Mouse (Mus musculus) left cerebral cortex, postnatal 4 days (tissue): ENCODE measurements around the gene Acad12. TPM values are rescaled to one million over a fixed set of nuclear protein-coding genes. Genes with fewer than 3 reads are reported as not detected.

Source experiments
- DNase-seq: peaks from one replicate; pipeline ENCODE4 v3.0.0-alpha.2; 2022
- intact Hi-C: fragments of 180-260 bp; cut with DNase I; formaldehyde crosslinking; loops from one replicate; pipeline ENCODE4 v1.15.1; 2025
- total RNA-seq, 2 experiments: library from RNA; stranded (reverse); gene quantifications; 2 replicates each; pipeline ENCODE4 v1.2.3; 2021

Acad12 gene
- total RNA-seq, 2 experiments from 2014 or later = 3.7 TPM

DNA sequence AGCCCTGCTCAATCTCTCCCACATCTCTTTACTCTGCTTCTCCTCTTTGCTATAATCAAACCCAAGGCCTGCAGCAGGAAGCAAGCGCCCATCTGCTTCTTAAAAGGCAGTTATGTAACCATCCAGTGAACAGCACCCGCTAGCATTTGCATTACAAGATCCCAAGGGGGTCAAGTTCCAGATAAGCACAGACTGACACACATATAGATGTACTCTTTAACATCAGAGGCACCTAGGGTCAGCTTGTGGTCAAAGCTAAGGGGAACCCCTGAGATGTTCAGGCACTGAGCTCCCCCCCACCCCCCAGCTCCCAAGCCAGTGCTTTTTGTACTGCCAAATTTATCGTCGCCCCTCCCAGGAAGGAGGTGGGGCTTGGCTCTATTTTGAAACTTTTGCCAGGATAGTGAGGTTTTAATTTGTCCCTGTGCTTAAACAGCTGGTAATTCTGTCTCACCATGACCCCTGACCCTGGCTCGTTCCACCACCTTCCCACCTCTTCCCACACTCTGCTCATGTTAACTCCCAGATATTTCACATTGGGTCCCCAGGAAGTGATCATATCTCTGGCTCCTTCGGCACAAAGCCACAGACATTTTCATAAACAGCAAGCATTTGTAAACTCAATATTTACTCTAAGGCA, 32.2 kb downstream of the Acad12 start:
- no peak for DNase-seq
- intact Hi-C loops = no loop called here

DNA sequence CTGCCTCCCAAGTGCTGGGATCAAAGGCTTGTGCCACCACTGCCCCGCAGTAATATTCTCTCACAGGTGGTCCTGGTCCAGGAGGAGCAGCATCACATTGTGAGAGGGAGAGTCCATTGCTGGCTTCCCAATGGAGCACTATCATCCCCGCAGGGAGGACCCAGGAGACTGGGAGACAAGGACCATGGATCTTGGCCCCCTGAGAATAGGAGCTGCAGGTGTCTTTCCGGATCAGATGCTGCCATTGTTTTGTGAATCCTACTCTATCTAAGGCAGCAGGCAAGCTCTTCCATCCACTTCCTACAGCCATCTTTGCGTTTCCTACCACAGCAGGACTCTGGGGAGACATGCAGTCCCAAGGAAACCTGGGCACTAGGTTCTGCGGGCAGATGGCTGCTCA, 33.0 kb downstream of the Acad12 start:
- no peak for DNase-seq
- intact Hi-C loops = no loop called here

DNA sequence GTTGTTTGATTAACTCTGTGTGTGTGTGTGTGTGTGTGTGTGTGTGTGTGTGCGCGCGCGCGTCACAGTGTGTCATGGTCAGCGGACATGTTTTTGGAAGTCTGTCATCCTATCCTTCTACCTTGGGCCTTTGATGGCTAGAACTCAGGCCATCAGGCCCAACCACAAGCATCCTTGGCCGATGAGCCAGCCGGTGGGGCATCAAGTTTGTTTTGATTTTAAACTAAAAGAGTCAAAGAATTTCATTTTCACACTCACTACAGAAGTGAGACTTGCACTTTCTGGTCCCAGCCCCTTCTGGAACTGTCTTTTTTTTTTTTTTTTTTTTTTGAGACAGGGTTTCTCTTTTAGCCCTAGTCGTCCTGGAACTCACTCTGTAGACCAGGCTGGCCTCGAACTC, 33.7 kb downstream of the Acad12 start:
- DNase-seq = no peak
- intact Hi-C loops = no loop called here

DNA sequence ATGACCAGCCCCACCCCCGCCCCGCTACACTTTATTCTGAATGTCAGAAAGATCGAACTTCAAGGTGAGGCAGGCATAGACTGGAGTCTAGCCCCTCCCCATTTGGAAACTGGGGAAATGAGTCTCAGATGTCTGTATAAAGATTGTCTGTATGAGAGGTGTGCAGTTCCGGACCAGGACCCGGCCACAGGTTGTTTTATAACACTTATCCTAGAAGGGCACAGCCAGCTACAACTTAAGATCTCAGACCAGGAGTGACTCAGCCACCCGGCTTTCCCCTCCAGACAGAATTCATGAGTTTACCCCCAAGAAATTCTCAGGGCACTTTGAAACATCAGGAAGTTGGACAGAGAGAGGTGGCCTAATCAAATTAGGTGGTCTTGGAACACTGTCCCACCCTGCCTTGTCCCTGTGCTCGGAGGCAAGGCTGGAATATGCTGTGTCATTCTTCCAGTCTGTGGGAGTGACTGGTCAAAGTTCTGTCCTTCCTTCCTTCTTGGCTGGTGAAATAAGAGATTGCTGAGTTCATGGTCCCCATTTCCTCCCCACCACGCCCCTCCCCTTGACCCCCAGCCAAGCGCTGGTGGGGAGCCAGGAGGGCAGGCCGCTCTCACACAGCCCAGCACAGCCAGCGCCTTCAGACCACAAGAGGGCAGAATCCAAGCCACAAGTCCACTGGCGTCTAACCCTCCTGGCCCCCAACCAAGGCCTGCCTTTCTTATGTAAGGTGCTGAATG, 34.8 kb downstream of the Acad12 start:
- intact Hi-C loops = no loop called here
- DNase-seq = peak; percentile 82

DNA sequence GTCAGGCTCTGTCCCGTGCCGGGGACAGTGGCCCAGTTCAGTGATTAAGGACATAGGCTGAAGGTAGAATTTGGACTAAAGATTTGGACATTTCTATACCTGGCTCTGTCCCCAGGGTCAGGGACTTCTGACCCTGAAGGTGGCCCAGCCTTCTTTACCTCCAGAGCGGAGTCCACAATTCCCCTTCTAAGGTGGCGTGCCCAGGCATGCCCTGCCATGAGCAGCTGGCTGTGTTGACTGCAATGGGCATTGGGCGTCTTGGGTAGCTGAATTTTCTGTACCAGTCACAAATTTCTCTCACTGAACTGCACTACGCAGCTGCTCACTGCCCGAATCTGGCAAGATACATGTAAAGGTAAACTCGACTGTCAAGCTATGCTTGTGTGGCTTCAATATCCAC, 36.8 kb downstream of the Acad12 start:
- DNase-seq = no peak
- intact Hi-C loops = no loop called here

DNA sequence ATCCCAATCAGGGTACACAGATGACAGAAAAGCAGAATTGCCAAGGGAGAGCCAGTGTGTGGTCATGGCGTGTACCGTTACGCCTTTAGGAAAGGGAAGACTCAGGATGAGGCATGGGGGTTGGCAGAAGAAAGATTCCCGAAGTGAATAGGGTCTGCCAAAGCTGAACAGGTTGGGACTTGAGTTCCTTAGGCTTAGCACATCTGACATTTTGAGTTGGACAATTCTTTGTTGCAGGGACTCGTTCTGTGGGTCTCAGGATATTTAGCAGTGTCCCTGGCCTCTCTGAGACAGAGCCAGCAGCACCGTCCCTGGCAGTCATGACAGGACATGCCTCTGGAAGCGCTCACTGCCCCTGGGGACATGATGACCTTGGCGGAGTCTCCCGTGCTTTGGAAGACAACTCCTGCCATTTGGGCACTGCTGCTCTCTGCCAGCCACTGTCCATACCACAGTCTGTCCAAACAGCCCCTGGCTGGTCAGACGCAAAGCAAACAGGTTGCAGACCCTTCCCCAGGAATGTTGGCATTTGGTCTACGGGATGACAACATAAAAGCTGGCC, 41.7 kb downstream of the Acad12 start:
- intact Hi-C loops = no loop called here
- no peak for DNase-seq

DNA sequence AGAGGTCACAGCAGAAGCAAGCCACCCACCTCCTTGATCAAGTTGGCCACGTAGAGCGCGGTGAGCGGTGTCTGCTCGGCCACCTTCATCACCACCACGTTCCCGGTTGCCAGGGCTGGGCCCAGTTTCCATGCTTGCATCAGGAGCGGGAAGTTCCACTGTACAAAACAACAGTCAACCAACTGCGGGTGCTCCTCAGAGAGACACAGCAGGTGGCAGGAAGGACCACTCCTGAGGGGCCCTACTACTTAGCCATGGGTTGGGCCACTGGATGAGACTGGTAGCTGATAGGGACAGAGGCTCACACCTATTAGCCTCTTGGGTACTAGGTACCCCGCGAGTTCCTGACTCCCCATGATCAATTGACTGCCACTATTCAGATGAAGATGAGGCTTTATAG, 42.9 kb downstream of the Acad12 start:
- no peak for DNase-seq
- intact Hi-C loops = no loop called here

DNA sequence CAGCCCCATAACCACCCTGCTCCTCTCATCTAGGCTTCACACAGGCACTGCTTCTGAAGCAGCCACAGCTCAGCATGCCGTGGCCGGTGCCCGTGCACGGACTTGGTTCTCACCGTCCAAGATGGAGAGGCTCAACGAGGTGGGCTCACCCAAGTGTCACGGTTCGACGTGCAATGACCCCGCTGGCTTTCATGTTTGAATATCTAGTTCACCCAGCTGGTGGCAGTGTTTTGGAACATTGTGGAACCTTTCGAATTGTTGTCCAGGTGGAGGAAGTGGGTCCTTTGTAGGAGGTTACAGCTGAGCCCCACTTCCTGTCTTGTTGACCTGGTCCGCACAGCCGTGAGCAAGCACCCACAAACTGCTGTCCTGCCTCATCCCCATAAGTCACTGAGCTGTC, 44.6 kb downstream of the Acad12 start:
- intact Hi-C loops = no loop called here
- DNase-seq = no peak

DNA sequence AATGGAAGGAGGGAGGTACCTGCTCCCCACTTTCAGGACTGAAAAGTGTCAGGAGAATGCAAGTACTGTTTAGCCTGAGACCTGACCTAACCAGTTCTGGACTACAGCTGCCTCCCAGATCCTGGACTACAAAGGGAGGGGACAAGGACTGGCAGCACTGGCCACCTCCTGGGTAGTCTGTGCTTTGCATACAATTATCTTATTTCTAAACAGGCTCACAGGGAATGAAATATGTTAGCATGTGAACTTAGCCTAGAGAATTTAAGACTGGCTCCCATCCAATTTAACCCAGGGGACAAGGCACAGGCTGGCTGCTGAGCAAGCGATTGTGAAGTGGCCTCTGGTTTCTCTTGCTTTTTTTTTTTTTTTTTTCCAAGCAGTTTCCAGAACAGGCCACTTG, 48.0 kb downstream of the Acad12 start:
- no peak for DNase-seq
- intact Hi-C loops = no loop called here

DNA sequence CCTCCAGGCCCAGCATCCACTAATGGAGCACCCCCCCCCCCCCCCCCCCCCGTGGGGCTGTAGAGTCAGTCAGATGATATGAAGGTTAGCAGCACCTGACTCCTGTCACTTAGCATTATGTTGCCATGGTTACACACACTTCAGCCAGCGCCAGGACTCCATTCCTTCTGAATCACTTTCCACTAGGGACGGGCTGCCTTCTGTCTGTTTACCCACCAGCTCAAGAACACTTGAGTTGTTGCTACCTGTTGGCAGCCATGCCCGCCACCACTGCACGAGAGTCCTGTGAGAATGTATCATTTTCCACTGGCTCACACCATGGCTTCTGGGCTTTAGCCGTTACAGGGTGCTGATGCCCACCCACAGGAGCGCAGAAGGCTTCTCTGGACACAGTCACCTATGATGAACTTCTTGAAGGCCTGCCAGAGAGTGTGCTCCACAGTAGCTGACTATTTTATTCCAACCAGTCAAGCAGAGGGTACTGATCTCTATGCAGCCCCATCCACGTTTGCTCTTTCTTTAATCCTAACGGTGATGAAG, 48.8 kb downstream of the Acad12 start:
- intact Hi-C loops = no loop called here
- no peak for DNase-seq

DNA sequence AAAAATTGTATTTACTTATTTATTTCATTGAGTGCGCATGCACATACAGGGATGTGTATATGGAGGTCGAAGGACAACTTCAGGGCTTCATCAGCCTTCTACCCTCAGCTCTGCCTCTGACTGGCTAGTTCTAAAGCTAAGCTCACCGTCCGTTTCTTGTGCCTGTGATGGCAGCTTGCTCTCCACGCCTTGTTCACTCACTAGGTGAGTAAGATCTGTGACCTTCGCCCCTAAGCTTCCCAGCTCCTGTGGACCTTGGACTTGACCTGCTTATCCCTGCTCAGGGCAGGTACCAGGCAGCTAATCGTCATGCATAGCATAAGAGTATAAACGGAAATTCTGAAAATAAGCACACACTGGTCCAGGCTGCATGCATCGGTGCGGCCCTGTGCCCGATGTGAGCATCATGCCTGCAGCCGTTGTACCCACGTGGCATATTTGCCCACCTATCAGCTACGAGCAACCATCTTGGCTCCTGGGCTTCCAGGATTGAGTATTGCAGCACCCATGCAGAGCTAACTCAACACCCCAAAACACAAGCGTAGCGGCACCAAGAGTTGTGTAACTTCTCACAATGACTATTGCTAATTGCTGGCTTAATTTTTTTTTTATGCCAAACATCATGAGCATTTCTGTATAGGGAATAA, 52.6 kb downstream of the Acad12 start:
- no peak for DNase-seq
- intact Hi-C loops = no loop called here

DNA sequence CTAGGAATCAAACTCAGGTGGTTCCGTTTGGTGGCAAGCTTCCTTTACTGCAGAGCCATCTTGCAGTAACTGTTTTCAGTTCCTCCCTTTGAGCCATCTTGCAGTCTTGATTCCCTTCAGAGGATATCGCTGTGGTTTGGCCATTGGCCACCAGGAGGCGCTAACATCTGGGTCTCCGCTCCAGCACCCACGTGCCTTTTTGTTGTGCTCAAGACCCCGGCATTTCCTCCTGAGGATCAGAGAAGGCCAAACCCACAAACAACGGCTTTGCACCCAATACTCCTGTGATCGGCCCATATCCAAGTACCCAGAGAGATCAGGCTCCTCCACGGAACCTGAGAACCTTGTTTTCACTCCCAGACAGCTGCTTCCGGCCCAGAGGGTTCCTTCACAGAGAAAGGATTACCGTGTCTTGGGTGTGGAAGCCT, 54.3 kb downstream of the Acad12 start:
- intact Hi-C loops = loop anchor here (5.0 kb wide), 1 partner anchor 38 kb away; no protein-coding TSS in a partner anchor
- DNase-seq = peak; percentile 87

DNA sequence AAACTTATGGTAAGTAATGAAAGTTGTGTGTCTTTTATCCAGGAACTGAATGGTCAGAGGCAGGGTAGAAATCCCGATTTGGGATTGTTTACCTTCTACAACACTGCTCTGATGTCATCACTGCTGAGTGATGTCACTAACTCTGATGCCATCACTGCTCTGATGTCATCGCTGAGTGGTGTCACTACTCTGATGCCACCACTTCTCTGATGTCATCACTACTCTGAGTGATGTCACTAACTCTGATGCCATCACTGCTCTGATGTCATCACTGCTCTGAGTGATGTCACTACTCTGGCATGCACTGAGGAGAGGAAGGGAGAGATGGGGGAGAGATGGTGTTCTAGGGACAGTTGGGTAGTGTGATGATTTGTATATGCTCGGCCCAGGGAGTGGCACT, 56.3 kb downstream of the Acad12 start:
- no peak for DNase-seq
- intact Hi-C loops = loop anchor here (5.0 kb wide), 1 partner anchor 40 kb away; no protein-coding TSS in a partner anchor

DNA sequence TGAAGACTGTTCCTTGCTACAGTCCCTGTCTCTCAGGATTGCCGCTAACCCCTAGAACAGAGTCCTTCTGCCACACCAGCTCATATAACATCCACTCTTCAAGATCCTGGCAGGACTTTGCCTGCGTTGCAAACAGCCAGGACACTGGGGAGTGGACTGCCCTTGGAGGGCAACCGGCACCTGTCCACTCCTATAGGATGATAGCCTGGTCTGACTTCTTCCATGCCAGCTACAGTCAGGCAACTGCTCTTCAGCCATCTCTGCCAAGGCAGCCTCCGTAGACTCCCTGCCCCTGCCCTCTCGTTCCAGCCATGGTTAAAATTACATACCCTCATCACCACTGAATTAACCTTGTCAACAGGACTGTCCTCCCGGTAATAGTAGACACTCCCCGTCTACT, 69.5 kb downstream of the Acad12 start:
- intact Hi-C loops = no loop called here
- no peak for DNase-seq

DNA sequence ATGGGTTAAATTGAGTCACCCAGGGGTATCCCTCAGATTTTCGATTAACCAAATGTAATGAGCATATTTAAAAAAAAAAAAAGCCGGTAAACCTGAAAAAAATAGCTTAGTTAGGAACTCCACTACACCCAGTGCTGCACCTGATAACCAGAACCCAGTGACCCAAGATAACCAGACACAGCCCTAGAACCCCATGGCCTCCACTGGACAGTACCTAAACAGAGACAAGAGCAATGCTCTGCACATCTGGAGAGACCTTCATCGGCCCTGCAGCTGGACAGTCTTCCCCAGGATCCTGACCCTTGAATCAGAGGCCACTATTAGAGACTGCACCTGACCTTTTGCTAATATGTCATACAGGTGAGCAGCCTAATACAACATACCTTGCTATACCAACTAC, 71.7 kb downstream of the Acad12 start:
- intact Hi-C loops = no loop called here
- no peak for DNase-seq

Other genes with a start within 250 kb of the Acad12 start
- 100 to 1,000 TPM; 111 to 120 TPM for gene Trafd1, start 233.3 kb downstream of the Acad12 start, total RNA-seq
- gene Naa25, start 221.0 kb downstream of the Acad12 start, total RNA-seq = 10 to 100 TPM; 49.3 to 51.0 TPM
- gene Tmem116, start 167.0 kb downstream of the Acad12 start, total RNA-seq = 1 to 10 TPM; 1.9 TPM
- gene Erp29, start 166.4 kb downstream of the Acad12 start, total RNA-seq = 100 to 1,000 TPM; 159 to 164 TPM
- not detected for gene Adam1b, start 115.5 kb downstream of the Acad12 start, total RNA-seq
- gene Adam1a, start 73.5 kb downstream of the Acad12 start, total RNA-seq = 10 to 100 TPM; 17.4 to 18.2 TPM
- not detected for gene Gm42878, start 73.5 kb downstream of the Acad12 start, total RNA-seq
- 100 to 1,000 TPM in 1 of 2 experiments, 10 to 100 TPM in 1; 99.3 to 102 TPM for gene Mapkapk5, start 73.0 kb downstream of the Acad12 start, total RNA-seq
- gene Aldh2, start 25.1 kb downstream of the Acad12 start, total RNA-seq = 10 to 100 TPM; 87.4 to 90.9 TPM
- 1 to 10 TPM; 2.2 to 2.5 TPM for gene Acad10, start 41.6 kb upstream of the Acad12 start, total RNA-seq
- 10 to 100 TPM; 45.3 to 47.4 TPM for gene Brap, start 41.6 kb upstream of the Acad12 start, total RNA-seq
- 100 to 1,000 TPM; 250 to 271 TPM for gene Atxn2, start 92.4 kb upstream of the Acad12 start, total RNA-seq
- 10 to 100 TPM; 13.3 to 13.4 TPM for gene Sh2b3, start 218.7 kb upstream of the Acad12 start, total RNA-seq
- 10 to 100 TPM; 19.4 to 19.9 TPM for gene Pheta1, start 230.0 kb upstream of the Acad12 start, total RNA-seq